Mouse (Mus musculus) lung, embryonic 16.5 days (tissue): ENCODE data around the gene Cdkal1. TPM values are rescaled to one million over a fixed set of nuclear protein-coding genes. Genes with fewer than 3 reads are reported as not detected.

Source experiments
- ATAC-seq: fragments of 200-750 bp; cut with Nextera tagmentation; 2 replicates; pipeline ENCODE4 v1.8.0; 2017; ENCODE audit warnings: low read depth, mild to moderate bottlenecking, moderate library complexity
- H3K27ac ChIP-seq: fragments of 300-500 bp; sonication (generic); 2 replicates; pipeline ENCODE4 v1.5.1; 2014; ENCODE audit warnings: mild to moderate bottlenecking, control low read depth, low read length
- H3K27me3 ChIP-seq: fragments of 300-500 bp; sonication (generic); 2 replicates; pipeline ENCODE4 v1.6.1; 2014; ENCODE audit warnings: low read depth, low read length, mixed read lengths; ENCODE audit not compliant: control insufficient read depth, insufficient read depth
- H3K36me3 ChIP-seq: fragments of 300-500 bp; sonication (generic); 2 replicates; pipeline ENCODE4 v1.6.1; 2014; ENCODE audit warnings: low read length; ENCODE audit not compliant: control insufficient read depth, insufficient read depth
- H3K4me1 ChIP-seq: fragments of 300-500 bp; sonication (generic); replicated peaks from 2 replicates; pipeline ENCODE4 v1.6.1; 2014; ENCODE audit warnings: low read length, mixed read lengths; ENCODE audit not compliant: control insufficient read depth, insufficient read depth
- H3K4me2 ChIP-seq: fragments of 300-500 bp; sonication (generic); 2 replicates; pipeline ENCODE4 v1.6.1; 2014; ENCODE audit warnings: low read depth, low read length, control low read depth
- H3K4me3 ChIP-seq: fragments of 300-500 bp; sonication (generic); 2 replicates; pipeline ENCODE4 v1.5.1; 2014; ENCODE audit warnings: mild to moderate bottlenecking, low read length, control low read depth
- H3K9ac ChIP-seq: fragments of 300-500 bp; sonication (generic); 2 replicates; pipeline ENCODE4 v1.6.1; 2014; ENCODE audit warnings: low read length, control low read depth
- H3K9me3 ChIP-seq: fragments of 300-500 bp; sonication (generic); 2 replicates; pipeline ENCODE4 v1.6.1; 2016; ENCODE audit warnings: low read length; ENCODE audit not compliant: control insufficient read depth
- WGBS: fragments of 180-500 bp; shearing (Covaris S2); extraction: QIAGEN DNeasy Blood & Tissue Kit; methylation state at CpG from one replicate; pipeline ENCODE4 v1.1.7; 2014; 5-methylcytosine and 5-hydroxymethylcytosine counted together
- polyA plus RNA-seq: library from polyadenylated mRNA; unstranded; fragments of >200 nt; fragmentation: Nextera tagmentation; extraction: Ambion mirVana; gene quantifications from 2 replicates; pipeline ENCODE4 v1.2.1, GENCODE M21; 2015

The Cdkal1 gene
- polyA plus RNA-seq, 1 experiment from 2014 or later: 32.1 TPM

DNA sequence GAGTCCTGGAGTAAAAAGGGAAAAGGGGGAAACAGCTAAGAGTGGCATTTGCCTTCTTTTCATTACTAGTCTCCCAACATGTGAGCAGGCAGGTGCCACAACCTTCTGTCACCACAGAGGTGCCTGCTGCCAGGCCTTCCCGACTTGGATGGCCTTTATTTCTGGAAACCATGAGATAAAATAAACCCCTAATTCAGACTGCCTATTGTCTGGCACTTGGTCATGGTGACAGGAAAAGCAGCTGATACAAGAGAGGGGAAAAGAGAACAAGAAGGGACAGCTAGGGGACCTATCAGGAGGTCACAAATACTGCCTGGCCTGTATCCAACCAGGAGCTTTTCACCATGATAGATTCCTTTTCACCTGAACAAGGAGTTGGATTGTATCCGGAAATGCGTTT is 466.6 kb downstream of the Cdkal1 start:
- no peak for ATAC-seq
- H3K4me2 ChIP-seq: no peak overlapping the region
- H3K36me3 ChIP-seq: no peaks in the 10 kb centered on the region
- no peaks in the 10 kb centered on the region for H3K4me1 ChIP-seq
- H3K27me3 ChIP-seq: no peaks in the 10 kb centered on the region
- no peak overlapping the region for H3K9ac ChIP-seq
- WGBS: 71% methylated on average over 3 of the region's 3 CpGs
- no peak overlapping the region for H3K4me3 ChIP-seq
- H3K27ac ChIP-seq: no peak overlapping the region
- no peaks in the 10 kb centered on the region for H3K9me3 ChIP-seq

DNA sequence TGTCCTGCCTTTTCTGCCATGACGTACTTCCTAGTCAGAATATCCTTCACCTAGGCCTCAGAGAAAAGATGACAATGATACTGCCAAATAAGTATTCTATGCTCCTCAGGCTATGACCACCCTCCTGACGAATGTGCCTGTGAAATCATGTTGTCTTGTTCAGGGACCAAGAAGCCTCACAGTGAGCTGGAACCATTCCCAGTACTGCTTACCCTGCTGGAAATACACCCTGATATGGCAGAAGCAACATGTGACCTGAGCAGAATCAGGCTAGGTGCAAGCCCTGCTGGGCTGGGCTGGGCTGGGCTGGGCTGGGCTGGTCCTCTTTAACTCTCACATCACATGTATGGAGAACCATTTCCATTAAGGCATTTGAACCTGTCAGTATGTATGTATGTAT is 477.9 kb downstream of the Cdkal1 start:
- 67% methylated on average over 2 of the region's 2 CpGs for WGBS

DNA sequence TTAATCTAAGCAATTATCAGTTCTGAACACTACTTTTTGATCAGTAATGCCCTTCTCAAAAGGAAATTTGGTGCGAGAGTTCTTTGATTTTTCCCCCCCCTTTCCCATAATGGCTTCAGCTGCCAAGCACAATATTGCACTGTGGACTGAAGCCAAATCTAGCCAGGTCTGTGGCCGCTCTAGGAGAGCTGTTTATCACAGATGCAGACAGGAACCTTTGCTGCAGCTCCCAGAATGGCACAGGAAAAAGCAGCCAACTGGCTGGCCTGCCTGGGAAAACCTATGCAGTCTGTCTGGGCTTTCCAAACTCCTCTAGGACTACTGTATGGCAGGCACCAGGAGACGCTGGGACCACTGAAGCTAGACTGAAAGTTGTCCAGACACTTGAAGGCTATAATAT is 483.6 kb downstream of the Cdkal1 start:
- ATAC-seq: no peak
- H3K36me3 ChIP-seq: no peaks in the 10 kb centered on the region
- H3K27ac ChIP-seq: no peak overlapping the region
- no peak overlapping the region for H3K4me2 ChIP-seq
- H3K4me3 ChIP-seq: no peak overlapping the region
- H3K9ac ChIP-seq: no peak overlapping the region
- peaks cover 3% of the 10 kb centered on the region; the same call in 1 of the 2 replicates for H3K4me1 ChIP-seq
- H3K27me3 ChIP-seq: no peaks in the 10 kb centered on the region
- WGBS: 40% methylated on average over 3 of the region's 3 CpGs
- H3K9me3 ChIP-seq: no peaks in the 10 kb centered on the region

More for the DNA sequence above, 477.9 kb downstream of the Cdkal1 start:
- no peaks in the 10 kb centered on the region for H3K9me3 ChIP-seq
- no peaks in the 10 kb centered on the region for H3K27me3 ChIP-seq
- H3K4me2 ChIP-seq: no peak overlapping the region
- H3K4me3 ChIP-seq: no peak overlapping the region
- H3K27ac ChIP-seq: no peak overlapping the region
- H3K36me3 ChIP-seq: no peaks in the 10 kb centered on the region
- no peaks in the 10 kb centered on the region for H3K4me1 ChIP-seq
- no peak for ATAC-seq
- H3K9ac ChIP-seq: no peak overlapping the region

DNA sequence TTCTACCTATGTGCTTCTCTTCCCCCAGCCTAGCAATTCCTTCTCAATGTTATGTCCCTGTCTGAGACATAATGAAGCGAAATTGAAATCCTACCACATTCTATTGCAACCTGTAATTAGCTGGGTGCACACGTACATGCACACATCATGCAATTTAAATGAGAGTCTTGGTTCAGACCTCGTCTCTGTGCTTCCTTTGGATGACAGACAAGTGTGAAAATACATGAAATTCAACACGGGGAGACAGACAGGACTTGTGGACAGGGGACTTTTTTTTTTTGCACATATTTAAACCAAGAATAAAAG is 484.1 kb downstream of the Cdkal1 start:
- ATAC-seq: no peak
- Histone ChIP-seq H3K36me3 (no peaks in the 10 kb centered on the region), H3K4me2 (no peak overlapping the region), H3K4me1 (peaks cover 3% of the 10 kb centered on the region; the same call in 1 of the 2 replicates), H3K27me3 (no peaks in the 10 kb centered on the region), H3K9ac (no peak overlapping the region), H3K27ac (no peak overlapping the region), H3K4me3 (no peak overlapping the region), H3K9me3 (no peaks in the 10 kb centered on the region)
- WGBS: 66% methylated on average over 4 of the region's 4 CpGs

DNA sequence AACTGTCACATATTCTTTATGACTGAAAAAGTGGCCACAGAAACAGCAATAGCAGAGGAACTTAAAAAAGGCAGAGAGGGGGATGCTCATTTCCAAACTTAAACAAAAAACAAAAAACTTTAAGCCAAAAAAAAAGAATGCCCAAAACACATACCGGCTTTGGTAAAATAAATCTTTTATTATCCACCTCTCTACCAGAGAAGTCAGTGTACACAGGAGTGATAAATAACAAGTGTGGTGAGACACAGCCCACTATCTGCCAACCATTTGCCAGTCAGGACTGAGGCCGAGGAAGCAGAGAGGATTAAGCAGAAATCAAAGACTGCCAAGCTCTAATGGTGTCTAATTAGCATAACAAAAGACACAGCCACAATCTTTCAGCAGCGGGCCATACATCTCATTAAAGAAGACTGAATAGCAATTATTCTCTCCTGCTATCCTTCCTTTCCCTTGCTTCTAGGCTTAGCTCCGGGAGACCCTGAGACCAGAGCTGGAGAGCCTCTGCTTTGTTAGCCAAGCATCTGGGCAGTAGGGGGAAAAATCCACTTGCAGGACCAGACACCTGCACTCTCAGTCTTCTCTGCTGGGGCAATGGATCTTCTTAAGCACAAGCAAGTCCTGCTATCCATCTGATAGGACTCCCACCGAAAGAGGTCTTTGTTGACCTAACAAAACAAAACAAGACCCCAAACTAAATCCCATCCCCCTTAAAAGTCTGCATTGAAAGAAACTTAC is 484.6 kb downstream of the Cdkal1 start:
- WGBS: 25% methylated on average over 5 of the region's 5 CpGs

DNA sequence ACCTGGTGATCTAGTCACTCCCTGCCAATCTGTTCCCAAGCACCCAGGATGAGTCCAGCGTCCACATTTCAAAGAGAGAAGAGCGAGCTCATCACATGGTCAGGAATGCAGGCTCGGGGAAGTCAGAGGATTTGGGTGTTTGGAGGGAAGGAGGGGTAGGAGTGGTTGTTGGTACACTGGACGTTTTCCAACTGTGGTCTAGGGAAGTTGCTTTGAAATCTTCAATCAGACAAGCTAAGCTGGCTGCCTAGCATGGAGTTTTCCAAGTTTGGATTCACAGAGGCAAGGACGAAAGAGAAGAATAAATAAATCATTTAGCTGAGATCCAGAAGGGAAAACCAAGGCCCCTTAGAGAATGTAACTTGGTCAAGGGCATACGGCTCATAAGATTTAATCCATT is 486.7 kb downstream of the Cdkal1 start:
- H3K9me3 ChIP-seq: no peaks in the 10 kb centered on the region
- no peak overlapping the region for H3K27ac ChIP-seq
- 35% methylated on average over 6 of the region's 6 CpGs for WGBS
- peaks cover 3% of the 10 kb centered on the region; the same call in 1 of the 2 replicates for H3K4me1 ChIP-seq
- no peaks in the 10 kb centered on the region for H3K27me3 ChIP-seq
- H3K4me2 ChIP-seq: no peak overlapping the region
- no peak overlapping the region for H3K4me3 ChIP-seq
- no peak for ATAC-seq
- H3K9ac ChIP-seq: no peak overlapping the region
- no peaks in the 10 kb centered on the region for H3K36me3 ChIP-seq

More for the DNA sequence above, 484.6 kb downstream of the Cdkal1 start:
- Histone ChIP-seq H3K4me1 (peaks cover 3% of the 10 kb centered on the region; the same call in 1 of the 2 replicates), H3K4me3 (no peak overlapping the region), H3K27me3 (no peaks in the 10 kb centered on the region), H3K9ac (no peak overlapping the region), H3K4me2 (no peak overlapping the region), H3K36me3 (no peaks in the 10 kb centered on the region), H3K9me3 (no peaks in the 10 kb centered on the region), H3K27ac (no peak overlapping the region)
- no peak for ATAC-seq

DNA sequence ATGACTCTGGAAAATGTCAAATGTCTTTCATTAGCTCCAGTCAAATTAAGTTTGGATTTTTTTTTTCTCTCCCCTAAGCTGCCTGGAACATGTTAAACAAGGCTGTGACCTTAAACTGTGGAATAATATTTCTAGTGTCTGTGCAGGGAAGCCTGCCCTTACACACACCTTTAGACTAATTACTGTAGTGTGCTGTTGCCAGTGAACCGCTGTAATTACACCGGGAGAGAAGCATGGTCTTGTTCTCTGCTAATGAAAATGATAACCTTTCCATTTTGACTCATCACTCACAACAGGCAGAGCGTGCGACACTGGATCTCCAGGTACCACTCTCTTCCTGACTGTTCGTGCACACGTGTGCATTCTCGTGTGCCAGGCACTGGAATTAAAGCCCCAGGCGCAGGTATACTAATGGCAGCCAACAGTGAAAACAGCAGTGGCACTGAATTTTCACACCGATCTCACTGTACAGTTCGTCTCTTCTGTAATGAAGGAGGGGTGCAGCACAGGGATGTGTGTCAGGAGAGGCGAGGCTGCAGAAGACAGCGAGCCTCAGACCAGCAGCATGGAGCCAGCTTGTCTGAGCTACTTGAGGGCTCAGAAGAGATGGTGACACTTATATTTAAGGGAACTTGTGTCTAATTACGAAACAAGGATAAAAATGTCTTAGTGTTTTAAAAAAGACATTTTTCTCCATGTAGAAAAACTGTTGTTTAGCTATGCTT is 490.4 kb downstream of the Cdkal1 start:
- no peak overlapping the region for H3K4me2 ChIP-seq
- no peak for ATAC-seq
- 79% methylated on average over 13 of the region's 13 CpGs for WGBS
- H3K27me3 ChIP-seq: no peaks in the 10 kb centered on the region
- no peak overlapping the region for H3K27ac ChIP-seq
- H3K4me1 ChIP-seq: peaks cover 5% of the 10 kb centered on the region; the same call in 1 of the 2 replicates
- no peak overlapping the region for H3K4me3 ChIP-seq
- no peaks in the 10 kb centered on the region for H3K36me3 ChIP-seq
- no peak overlapping the region for H3K9ac ChIP-seq
- H3K9me3 ChIP-seq: no peaks in the 10 kb centered on the region

DNA sequence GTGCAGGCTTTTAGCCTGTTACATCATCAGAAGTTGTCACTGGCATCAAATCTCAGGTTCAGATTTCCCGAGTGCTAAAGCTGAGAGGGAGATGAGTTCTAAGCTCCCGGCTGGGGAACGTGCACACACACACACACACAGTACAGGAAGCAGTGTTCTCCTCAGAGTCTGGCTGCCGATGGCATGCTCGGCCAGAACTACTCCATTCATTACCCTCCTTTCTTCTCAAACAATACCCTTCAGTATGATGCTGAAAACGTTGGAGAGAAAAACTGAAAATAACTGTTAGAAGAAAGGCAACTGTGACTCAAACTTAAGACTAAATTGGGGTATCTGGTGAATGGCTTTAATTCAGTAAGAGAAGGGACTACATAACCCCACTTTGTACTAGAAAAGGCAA is 491.5 kb downstream of the Cdkal1 start:
- Histone ChIP-seq H3K4me3 (no peak overlapping the region), H3K27ac (no peak overlapping the region), H3K36me3 (no peaks in the 10 kb centered on the region), H3K27me3 (no peaks in the 10 kb centered on the region), H3K4me1 (peaks cover 4% of the 10 kb centered on the region; the same call in 1 of the 2 replicates), H3K9me3 (no peaks in the 10 kb centered on the region), H3K4me2 (no peak overlapping the region), H3K9ac (no peak overlapping the region)
- WGBS: 26% methylated on average over 6 of the region's 6 CpGs
- no peak for ATAC-seq

DNA sequence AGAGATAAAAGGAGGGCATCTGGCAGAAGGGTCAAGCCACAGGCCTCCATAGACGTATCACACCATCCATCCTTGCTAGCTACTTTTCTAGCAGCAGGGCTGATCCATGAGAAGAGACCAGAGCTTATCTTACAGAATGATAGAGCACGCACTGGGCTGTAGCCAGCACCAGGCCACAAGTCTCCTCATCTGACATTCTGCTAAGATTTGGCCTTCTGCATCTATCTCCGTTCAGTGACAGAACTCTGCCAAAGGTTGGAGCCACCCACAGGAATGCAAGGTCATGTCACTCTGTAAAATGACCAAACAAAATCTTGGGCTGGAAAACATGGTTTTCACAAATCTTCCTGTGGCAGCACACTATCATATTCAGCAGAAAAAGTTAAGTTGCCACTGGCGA is 493.6 kb downstream of the Cdkal1 start:
- H3K9ac ChIP-seq: no peak overlapping the region
- no peak for ATAC-seq
- 58% methylated on average over 4 of the region's 4 CpGs for WGBS

More for the DNA sequence above, 493.6 kb downstream of the Cdkal1 start:
- Histone ChIP-seq H3K9me3 (no peaks in the 10 kb centered on the region), H3K27ac (no peak overlapping the region), H3K27me3 (no peaks in the 10 kb centered on the region), H3K4me2 (no peak overlapping the region), H3K4me3 (no peak overlapping the region), H3K36me3 (no peaks in the 10 kb centered on the region), H3K4me1 (peaks cover 2% of the 10 kb centered on the region; the same call in 1 of the 2 replicates)
